Mouse (Mus musculus) heart, adult 2 months (tissue): ENCODE measurements around the gene Bpnt1. TPM values are rescaled to one million over a fixed set of nuclear protein-coding genes. Genes with fewer than 3 reads are reported as not detected.
"Not testable (repeated sequence)": the region's sequence is repeated elsewhere in the genome, so short reads cannot be mapped to it uniquely, and the experiment has no call there.

Source experiments
- DNase-seq, 2 experiments: peaks; one replicate each; pipeline ENCODE4 v3.0.0; 2021
- H3K27ac ChIP-seq: fragments of 200-600 bp; 2 replicates; pipeline ENCODE4 v1.8.1; 2022
- H3K27me3 ChIP-seq: fragments of 200-500 bp; 2 replicates; pipeline ENCODE4 v1.6.1; 2012; ENCODE audit warnings: mild to moderate bottlenecking, low read length, inconsistent platforms, mixed read lengths; ENCODE audit not compliant: control insufficient read depth, insufficient read depth
- H3K36me3 ChIP-seq: fragments of 200-500 bp; 2 replicates; pipeline ENCODE4 v1.6.1; 2012; ENCODE audit warnings: low read length, inconsistent platforms; ENCODE audit not compliant: control insufficient read depth, insufficient read depth
- H3K4me1 ChIP-seq: fragments of 200-500 bp; 2 replicates; pipeline ENCODE4 v1.6.1; 2011; ENCODE audit warnings: low read length; ENCODE audit not compliant: control insufficient read depth, insufficient read depth
- H3K4me3 ChIP-seq: fragments of 200-600 bp; 2 replicates; pipeline ENCODE4 v1.8.1; 2022
- H3K79me2 ChIP-seq: fragments of 200-500 bp; replicated peaks from 2 replicates; pipeline ENCODE4 v1.6.1; 2012; ENCODE audit warnings: mild to moderate bottlenecking, inconsistent platforms, low read length, moderate library complexity, mixed read lengths; ENCODE audit not compliant: control insufficient read depth, insufficient read depth
- H3K9ac ChIP-seq: fragments of 200-500 bp; 2 replicates; pipeline ENCODE4 v1.6.1; 2012; ENCODE audit warnings: low read depth, mild to moderate bottlenecking, control low read depth, inconsistent platforms, low read length, mixed read lengths
- CTCF ChIP-seq: fragments of 200-600 bp; IDR thresholded peaks from 2 replicates; pipeline ENCODE4 v1.8.1; 2022; ENCODE audit warnings: antibody characterized with exemption, mild to moderate bottlenecking, moderate library complexity
- EP300 ChIP-seq: fragments of 200-500 bp; IDR thresholded peaks from 2 replicates; pipeline ENCODE4 v1.6.1; 2011; ENCODE audit warnings: low read depth, low read length, control low read depth; ENCODE audit not compliant: insufficient read depth
- POLR2A ChIP-seq: fragments of 200-500 bp; IDR thresholded peaks from 2 replicates; pipeline ENCODE4 v1.6.1; 2011; ENCODE audit warnings: mild to moderate bottlenecking, low read depth, low read length, control low read depth; ENCODE audit not compliant: insufficient read depth
- WGBS: fragments of 180-500 bp; shearing (Covaris S2); methylation state at CpG from one replicate; pipeline ENCODE4 v1.1.7; 2018; 5-methylcytosine and 5-hydroxymethylcytosine counted together
- intact Hi-C: fragments of 180-260 bp; cut with DNase I; formaldehyde crosslinking; loops from one replicate; pipeline ENCODE4 v1.15.1; 2025
- polyA plus RNA-seq: library from polyadenylated mRNA; depleted of rRNA; stranded (reverse); fragments of >200 nt; gene quantifications from 2 replicates; pipeline ENCODE4 v1.2.3, GENCODE M21; 2012
- total RNA-seq, 2 experiments: library from RNA; stranded (reverse); gene quantifications; 2 replicates each; pipeline ENCODE4 v1.2.3; 2021

Bpnt1 gene
- total and polyA plus RNA-seq, 3 experiments: 26.3 to 29.6 (median 27.8) TPM

GRCm38 (mm10) chr1:185315846-185316568 is 15.9 kb upstream of the Bpnt1 start:
- 92% methylated on average over 16 of the region's 16 CpGs for WGBS
- intact Hi-C loops: no loop called here
- Histone ChIP-seq H3K9ac (no peak overlapping the region), H3K4me3 (no peak overlapping the region), H3K79me2 (no peaks in the 10 kb centered on the region; the same call in 1 of the 2 replicates), H3K27ac (no peak overlapping the region), H3K27me3 (no peaks in the 10 kb centered on the region), H3K36me3 (no peaks in the 10 kb centered on the region; the same call in 1 of the 2 replicates), H3K4me1 (no peaks in the 10 kb centered on the region)
- DNase-seq: no peak
- TF ChIP-seq POLR2A (no peak), CTCF (no peak), EP300 (no peak)

- H3K27ac ChIP-seq, DNase-seq, H3K9ac ChIP-seq, H3K79me2 ChIP-seq, H3K27me3 ChIP-seq, H3K4me3 ChIP-seq, H3K36me3 ChIP-seq, H3K4me1 ChIP-seq: not testable (repeated sequence)
- intact Hi-C loops: loop anchor here (5.0 kb wide), 1 partner anchor 126 kb away; the partner anchor contains the start of gene Rab3gap2
- TF ChIP-seq CTCF: peak; percentile 12; the same call in 1 of the 2 replicates
- 54% methylated on average over 3 of the region's 3 CpGs for WGBS
These were observed 4.1 kb upstream of the Bpnt1 start for GRCm38 (mm10) chr1:185327754-185328345.

- DNase-seq: peak; percentile 93 to 97
- H3K27me3 ChIP-seq: no peaks in the 10 kb centered on the region
- TF ChIP-seq EP300: no peak
- TF ChIP-seq POLR2A: peak; percentile 77
- peak; percentile 15; the same call in 1 of the 2 replicates for TF ChIP-seq CTCF
- WGBS: under 1% methylated on average over 75 of the region's 76 CpGs
- intact Hi-C loops: loop anchor here (5.0 kb wide), 1 partner anchor 127 kb away; the partner anchor contains the start of gene Rab3gap2
- peak within 1 kb of the TSS; percentile 72 for H3K4me3 ChIP-seq
- peak within 1 kb of the TSS; percentile 98 for H3K27ac ChIP-seq
- H3K36me3 ChIP-seq: no peaks in the 10 kb centered on the region
- peak within 1 kb of the TSS; percentile 71 for H3K9ac ChIP-seq
- H3K4me1 ChIP-seq: peaks cover 3% of the 10 kb centered on the region
- H3K79me2 ChIP-seq: no peaks in the 10 kb centered on the region
These were observed 3.0 kb upstream of the Bpnt1 start, which contains the start of gene Iars2 for GRCm38 (mm10) chr1:185328721-185329610. Gene Iars2, minus strand, starts transcription at chr1:185329396.

- Histone ChIP-seq H3K27me3 (no peaks in the 10 kb centered on the region), H3K27ac (peak overlapping the region; percentile 98), H3K79me2 (no peaks in the 10 kb centered on the region), H3K4me1 (peaks cover 3% of the 10 kb centered on the region), H3K4me3 (no peak overlapping the region), H3K36me3 (no peaks in the 10 kb centered on the region), H3K9ac (no peak overlapping the region)
- DNase-seq: no peak
- no peak for TF ChIP-seq CTCF
- TF ChIP-seq EP300: no peak
- TF ChIP-seq POLR2A: no peak
- WGBS: 89% methylated on average over 8 of the region's 8 CpGs
- intact Hi-C loops: loop anchor here (5.0 kb wide), 1 partner anchor 128 kb away; the partner anchor contains the start of gene Rab3gap2
These were observed 2.1 kb upstream of the Bpnt1 start for GRCm38 (mm10) chr1:185329851-185330250.

- Histone ChIP-seq H3K27ac (peak overlapping the region; percentile 94), H3K79me2 (no peaks in the 10 kb centered on the region), H3K4me3 (peak overlapping the region; percentile 72; the same call in 1 of the 2 replicates), H3K27me3 (no peaks in the 10 kb centered on the region), H3K36me3 (no peaks in the 10 kb centered on the region), H3K9ac (no peak overlapping the region), H3K4me1 (peaks cover 3% of the 10 kb centered on the region)
- intact Hi-C loops: no loop called here
- DNase-seq: no peak
- TF ChIP-seq EP300: no peak
- no peak for TF ChIP-seq POLR2A
- TF ChIP-seq CTCF: no peak
- 44% methylated on average over 5 of the region's 5 CpGs for WGBS
These were observed 585 bp upstream of the Bpnt1 start for GRCm38 (mm10) chr1:185331364-185331763.
